Mouse (Mus musculus) limb, embryonic 11.5 days (tissue): ENCODE results near the gene Sema5b. TPM values are rescaled to one million over a fixed set of nuclear protein-coding genes. Genes with fewer than 3 reads are reported as not detected.

Experiments
- ATAC-seq: fragments of 200-750 bp; cut with Nextera tagmentation; 2 replicates; pipeline ENCODE4 v1.8.0; 2017; ENCODE audit warnings: low read depth; ENCODE audit not compliant: insufficient number of reproducible peaks, low FRiP score, low TSS enrichment
- DNase-seq: peaks from one replicate; pipeline ENCODE4 v3.0.0-alpha.2; 2015; ENCODE audit warnings: low spot score
- H3K27ac ChIP-seq: fragments of 300-500 bp; sonication (generic); replicated peaks from 2 replicates; pipeline ENCODE4 v1.5.1; 2014; ENCODE audit warnings: low read depth, mild to moderate bottlenecking, low read length
- H3K27me3 ChIP-seq: fragments of 300-500 bp; sonication (generic); 2 replicates; pipeline ENCODE4 v1.6.1; 2014; ENCODE audit warnings: mild to moderate bottlenecking, low read length, mixed read lengths; ENCODE audit not compliant: control insufficient read depth, insufficient read depth
- H3K36me3 ChIP-seq: fragments of 300-500 bp; sonication (generic); 2 replicates; pipeline ENCODE4 v1.6.1; 2014; ENCODE audit warnings: mild to moderate bottlenecking, low read length, moderate library complexity, mixed read lengths; ENCODE audit not compliant: control insufficient read depth, insufficient read depth
- H3K4me1 ChIP-seq: fragments of 300-500 bp; sonication (generic); 2 replicates; pipeline ENCODE4 v1.6.1; 2014; ENCODE audit warnings: low read length, mixed read lengths; ENCODE audit not compliant: control insufficient read depth, insufficient read depth
- H3K4me2 ChIP-seq: fragments of 300-500 bp; sonication (generic); 2 replicates; pipeline ENCODE4 v1.6.1; 2014; ENCODE audit warnings: low read depth, mild to moderate bottlenecking, moderate library complexity; ENCODE audit not compliant: severe bottlenecking
- H3K4me3 ChIP-seq: fragments of 300-500 bp; sonication (generic); 2 replicates; pipeline ENCODE4 v1.5.1; 2014; ENCODE audit warnings: low read depth, low read length
- H3K9ac ChIP-seq: fragments of 300-500 bp; sonication (generic); 2 replicates; pipeline ENCODE4 v1.6.1; 2014; ENCODE audit warnings: mild to moderate bottlenecking, low read length
- H3K9me3 ChIP-seq: fragments of 300-500 bp; sonication (generic); 2 replicates; pipeline ENCODE4 v1.6.1; 2016; ENCODE audit warnings: low read length; ENCODE audit not compliant: control insufficient read depth
- WGBS: fragments of 180-500 bp; shearing (Covaris S2); extraction: QIAGEN DNeasy Blood & Tissue Kit; methylation state at CpG from one replicate; pipeline ENCODE4 v1.1.7; 2014; 5-methylcytosine and 5-hydroxymethylcytosine counted together
- polyA plus RNA-seq: library from polyadenylated mRNA; unstranded; fragments of >200 nt; fragmentation: Nextera tagmentation; extraction: Ambion mirVana; gene quantifications from 2 replicates; pipeline ENCODE4 v1.2.1, GENCODE M21; 2014

The Sema5b gene
- 2.2 and 2.6 TPM in 2 replicates for polyA plus RNA-seq

DNA sequence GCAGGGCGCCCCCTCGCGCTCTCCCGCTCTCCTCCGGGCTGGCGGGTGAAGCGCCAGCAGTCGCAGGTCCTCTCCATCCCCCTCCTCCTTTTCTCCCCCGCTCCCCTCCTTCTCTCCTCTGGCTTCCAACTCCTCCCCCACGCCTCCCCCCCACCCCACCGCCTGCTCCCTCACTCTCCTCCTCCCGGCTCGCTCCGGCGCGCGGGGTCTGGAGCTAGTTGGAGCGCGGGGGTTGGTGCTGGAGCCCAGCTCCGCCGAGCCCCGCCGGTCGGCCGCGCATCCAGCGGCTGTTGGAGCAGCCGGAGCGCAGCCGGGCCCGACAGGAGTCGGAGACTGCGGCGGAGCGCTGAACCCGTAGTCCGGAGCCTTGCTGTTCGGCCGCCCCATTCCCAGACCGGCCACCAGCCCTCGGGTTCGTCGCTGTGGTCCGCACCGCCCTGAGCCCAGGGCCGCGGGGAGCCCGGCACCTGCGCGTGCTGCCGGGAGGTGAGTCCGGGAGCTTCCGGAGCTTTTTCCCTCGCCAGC is at the start of gene Sema5b:
Gene Sema5b, plus strand, starts transcription at position 29 of the 525 bp plus-strand sequence.
- peak within 1 kb of the TSS; percentile 58 for H3K4me3 ChIP-seq
- peak within 1 kb of the TSS; percentile 56 for H3K9ac ChIP-seq
- ATAC-seq (peak; percentile 76), DNase-seq (peak; percentile 82)
- peak within 1 kb of the TSS; percentile 97 for H3K4me2 ChIP-seq
- WGBS: 0% methylated on average over 52 of the region's 54 CpGs
- H3K36me3 ChIP-seq: no peaks in the 10 kb centered on the region
- H3K4me1 ChIP-seq: peaks cover 5% of the 10 kb centered on the region; the same call in 1 of the 2 replicates
- peaks cover 25% of the 10 kb centered on the region for H3K27me3 ChIP-seq
- no peak within 1 kb of the TSS for H3K27ac ChIP-seq
- H3K9me3 ChIP-seq: no peaks in the 10 kb centered on the region

- no peaks in the 10 kb centered on the region for H3K36me3 ChIP-seq
- 98% methylated on average over 3 of the region's 3 CpGs for WGBS
- H3K4me2 ChIP-seq: no peak overlapping the region
- no peaks in the 10 kb centered on the region for H3K9me3 ChIP-seq
- no peak overlapping the region for H3K4me3 ChIP-seq
- no peaks in the 10 kb centered on the region for H3K27me3 ChIP-seq
- DNase-seq: no peak
- H3K4me1 ChIP-seq: no peaks in the 10 kb centered on the region
- no peak overlapping the region for H3K27ac ChIP-seq
- no peak for ATAC-seq
- no peak overlapping the region for H3K9ac ChIP-seq
Measured at GRCm38 (mm10) chr16:35500342-35500741, 40.6 kb upstream of the Sema5b start.

- 76% methylated on average over 4 of the region's 4 CpGs for WGBS
- DNase-seq: no peak
- H3K36me3 ChIP-seq: no peaks in the 10 kb centered on the region
- H3K9me3 ChIP-seq: no peaks in the 10 kb centered on the region
- no peak overlapping the region for H3K4me3 ChIP-seq
- H3K27me3 ChIP-seq: no peaks in the 10 kb centered on the region
- H3K27ac ChIP-seq: no peak overlapping the region
- H3K4me2 ChIP-seq: no peak overlapping the region
- no peaks in the 10 kb centered on the region for H3K4me1 ChIP-seq
- no peak overlapping the region for H3K9ac ChIP-seq
- ATAC-seq: no peak
Measured at GRCm38 (mm10) chr16:35501106-35501760, 39.7 kb upstream of the Sema5b start.

DNA sequence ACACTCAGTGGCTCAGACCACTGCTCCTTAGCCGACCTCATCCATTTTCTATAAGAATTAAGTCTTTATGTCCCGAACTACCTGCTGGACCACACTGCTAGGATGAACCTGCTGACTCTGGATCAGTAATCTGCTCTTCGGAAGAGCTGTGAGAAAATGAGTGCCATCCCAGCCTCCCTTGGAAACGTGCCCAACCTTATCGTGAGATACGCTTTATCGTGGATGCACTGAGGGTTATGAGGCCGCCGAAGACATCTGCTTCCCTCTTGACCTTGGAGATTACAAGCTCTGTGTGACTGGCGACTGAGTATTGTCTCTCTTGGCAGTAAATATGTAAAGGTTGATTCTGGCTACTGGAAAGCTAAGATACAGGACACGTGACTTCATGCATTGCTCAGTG is 38.5 kb upstream of the Sema5b start:
- Histone ChIP-seq H3K4me2 (no peak overlapping the region), H3K27ac (no peak overlapping the region), H3K9me3 (no peaks in the 10 kb centered on the region), H3K36me3 (no peaks in the 10 kb centered on the region), H3K9ac (no peak overlapping the region), H3K4me1 (no peaks in the 10 kb centered on the region), H3K27me3 (no peaks in the 10 kb centered on the region), H3K4me3 (no peak overlapping the region)
- DNase-seq (no peak), ATAC-seq (no peak)
- WGBS: 88% methylated on average over 11 of the region's 11 CpGs

- no peak overlapping the region for H3K27ac ChIP-seq
- ATAC-seq (no peak), DNase-seq (no peak)
- H3K4me2 ChIP-seq: no peak overlapping the region
- H3K9ac ChIP-seq: no peak overlapping the region
- H3K9me3 ChIP-seq: no peaks in the 10 kb centered on the region
- WGBS: 78% methylated on average over 8 of the region's 8 CpGs
- no peak overlapping the region for H3K4me3 ChIP-seq
- H3K36me3 ChIP-seq: no peaks in the 10 kb centered on the region
- no peaks in the 10 kb centered on the region for H3K4me1 ChIP-seq
- H3K27me3 ChIP-seq: no peaks in the 10 kb centered on the region
Measured at GRCm38 (mm10) chr16:35504266-35504665, 36.7 kb upstream of the Sema5b start.

GRCm38 (mm10) chr16:35505786-35506185 is 35.2 kb upstream of the Sema5b start:
- no peaks in the 10 kb centered on the region for H3K9me3 ChIP-seq
- WGBS: 94% methylated on average over 4 of the region's 4 CpGs
- no peak overlapping the region for H3K4me3 ChIP-seq
- DNase-seq (no peak), ATAC-seq (no peak)
- no peaks in the 10 kb centered on the region for H3K4me1 ChIP-seq
- no peak overlapping the region for H3K4me2 ChIP-seq
- H3K27me3 ChIP-seq: no peaks in the 10 kb centered on the region
- H3K36me3 ChIP-seq: no peaks in the 10 kb centered on the region
- no peak overlapping the region for H3K27ac ChIP-seq
- no peak overlapping the region for H3K9ac ChIP-seq

DNA sequence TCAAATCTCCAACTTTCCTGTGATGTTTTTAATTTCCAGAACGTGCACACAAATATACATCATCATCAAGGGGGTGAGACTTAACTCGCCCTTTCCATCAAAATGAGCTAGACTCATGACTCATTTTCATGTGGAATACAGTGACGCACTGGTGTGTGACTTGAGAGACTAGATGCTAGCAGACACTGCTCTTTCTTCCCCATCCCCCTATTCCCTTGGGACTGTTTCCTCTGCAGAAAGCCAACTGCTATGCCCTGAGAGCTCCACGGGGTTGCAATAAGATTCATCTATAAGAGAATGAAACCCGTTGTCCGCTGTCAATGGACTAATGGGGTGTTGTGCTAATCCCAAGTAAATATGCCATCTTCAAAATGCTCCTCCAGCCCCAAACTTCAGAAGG is 32.4 kb upstream of the Sema5b start:
- H3K4me2 ChIP-seq: no peak overlapping the region
- H3K4me1 ChIP-seq: no peaks in the 10 kb centered on the region
- no peaks in the 10 kb centered on the region for H3K9me3 ChIP-seq
- no peak overlapping the region for H3K4me3 ChIP-seq
- H3K9ac ChIP-seq: no peak overlapping the region
- no peak overlapping the region for H3K27ac ChIP-seq
- no peaks in the 10 kb centered on the region for H3K27me3 ChIP-seq
- H3K36me3 ChIP-seq: no peaks in the 10 kb centered on the region
- ATAC-seq (no peak), DNase-seq (no peak)
- 87% methylated on average over 6 of the region's 6 CpGs for WGBS

- no peaks in the 10 kb centered on the region for H3K36me3 ChIP-seq
- DNase-seq (no peak), ATAC-seq (no peak)
- H3K9ac ChIP-seq: no peak overlapping the region
- H3K27me3 ChIP-seq: no peaks in the 10 kb centered on the region
- H3K4me2 ChIP-seq: no peak overlapping the region
- H3K9me3 ChIP-seq: no peaks in the 10 kb centered on the region
- H3K4me1 ChIP-seq: no peaks in the 10 kb centered on the region
- WGBS: 45% methylated on average over 11 of the region's 11 CpGs
- no peak overlapping the region for H3K4me3 ChIP-seq
- no peak overlapping the region for H3K27ac ChIP-seq
Measured at GRCm38 (mm10) chr16:35509331-35510070, 31.4 kb upstream of the Sema5b start.
